Mouse (Mus musculus) heart, embryonic 16.5 days (tissue): ENCODE data around the gene Tmem39b. TPM values are rescaled to one million over a fixed set of nuclear protein-coding genes. Genes with fewer than 3 reads are reported as not detected.

ENCODE experiments used
- ATAC-seq: fragments of 200-750 bp; cut with Nextera tagmentation; replicated peaks from 2 replicates; pipeline ENCODE4 v1.8.0; 2017; ENCODE audit warnings: moderate number of reproducible peaks; ENCODE audit not compliant: insufficient read depth, low FRiP score; ENCODE audit errors: extremely low read depth
- H3K27ac ChIP-seq: fragments of 300-500 bp; sonication (generic); 2 replicates; pipeline ENCODE4 v1.5.1; 2014; ENCODE audit warnings: mild to moderate bottlenecking, low read length, control low read depth, moderate library complexity
- H3K27me3 ChIP-seq: fragments of 300-500 bp; sonication (generic); 2 replicates; pipeline ENCODE4 v1.6.1; 2014; ENCODE audit warnings: low read length, mixed read lengths; ENCODE audit not compliant: control insufficient read depth, insufficient read depth
- H3K36me3 ChIP-seq: fragments of 300-500 bp; sonication (generic); 2 replicates; pipeline ENCODE4 v1.6.1; 2014; ENCODE audit not compliant: control insufficient read depth, insufficient read depth
- H3K4me1 ChIP-seq: fragments of 300-500 bp; sonication (generic); 2 replicates; pipeline ENCODE4 v1.6.1; 2014; ENCODE audit warnings: low read length, mixed read lengths; ENCODE audit not compliant: control insufficient read depth, insufficient read depth
- H3K4me2 ChIP-seq: fragments of 300-500 bp; sonication (generic); 2 replicates; pipeline ENCODE4 v1.6.1; 2014; ENCODE audit warnings: low read depth, mild to moderate bottlenecking, control low read depth, low read length
- H3K4me3 ChIP-seq: fragments of 300-500 bp; sonication (generic); 2 replicates; pipeline ENCODE4 v1.5.1; 2014; ENCODE audit warnings: mild to moderate bottlenecking, control low read depth, low read length
- H3K9ac ChIP-seq: fragments of 300-500 bp; sonication (generic); 2 replicates; pipeline ENCODE4 v1.6.1; 2014; ENCODE audit warnings: low read length, control low read depth
- H3K9me3 ChIP-seq: fragments of 300-500 bp; sonication (generic); replicated peaks from 2 replicates; pipeline ENCODE4 v1.6.1; 2016; ENCODE audit warnings: low read length; ENCODE audit not compliant: control insufficient read depth
- WGBS: fragments of 180-500 bp; shearing (Covaris S2); extraction: QIAGEN DNeasy Blood & Tissue Kit; methylation state at CpG from one replicate; pipeline ENCODE4 v1.1.7; 2014; 5-methylcytosine and 5-hydroxymethylcytosine counted together
- polyA plus RNA-seq: library from polyadenylated mRNA; unstranded; fragments of >200 nt; fragmentation: Nextera tagmentation; extraction: Ambion mirVana; gene quantifications from 2 replicates; pipeline ENCODE4 v1.2.1, GENCODE M21; 2015

Tmem39b gene
- polyA plus RNA-seq, 1 experiment from 2014 or later, result 6.6 TPM

DNA sequence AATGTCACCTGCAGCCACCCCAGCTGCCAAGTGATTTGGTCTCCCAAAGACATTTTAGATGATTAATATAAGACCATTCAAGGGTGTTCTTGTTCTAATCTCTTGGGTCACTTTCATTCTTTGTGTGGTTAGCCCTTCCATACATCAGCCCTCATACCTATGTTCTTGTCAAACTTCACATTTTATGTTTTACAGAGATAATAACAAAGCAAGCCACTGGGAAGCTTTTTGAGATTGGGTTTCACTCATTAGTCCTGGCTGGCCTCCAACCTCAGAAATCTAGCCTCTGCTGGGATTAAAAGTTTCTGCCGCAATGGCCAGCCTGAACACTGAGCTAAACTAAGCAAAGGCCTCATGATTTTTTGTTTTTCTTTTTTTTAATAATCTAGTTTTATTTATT is 3.6 kb upstream of the Tmem39b start:
- H3K27ac ChIP-seq, result no peak overlapping the region
- WGBS, result 69% methylated on average over 1 of the region's 1 CpGs
- H3K4me2 ChIP-seq, result no peak overlapping the region
- H3K4me1 ChIP-seq, result peaks cover 34% of the 10 kb centered on the region
- H3K36me3 ChIP-seq, result peaks cover 11% of the 10 kb centered on the region
- H3K9ac ChIP-seq, result no peak overlapping the region
- no peaks in the 10 kb centered on the region for H3K9me3 ChIP-seq
- ATAC-seq, result no peak
- no peak overlapping the region for H3K4me3 ChIP-seq
- no peaks in the 10 kb centered on the region for H3K27me3 ChIP-seq

DNA sequence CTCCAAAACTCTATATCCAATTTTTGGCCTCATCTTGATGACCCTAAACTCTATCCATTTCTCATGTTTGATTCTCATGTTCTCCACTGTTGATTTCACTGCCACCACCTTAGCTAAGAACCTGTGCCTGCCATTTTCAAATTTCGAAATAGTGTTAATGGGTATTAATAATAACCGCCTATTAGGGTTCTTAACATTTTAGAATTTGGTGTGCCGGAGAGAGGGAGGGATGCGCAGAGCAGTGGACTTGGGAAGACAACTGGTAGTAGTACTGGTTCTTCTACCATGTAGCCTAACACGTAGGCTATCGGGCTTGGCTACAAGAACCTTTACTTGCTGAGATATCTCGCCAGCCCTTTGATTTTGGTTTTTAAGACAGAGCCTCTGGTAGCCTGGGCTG is 553 bp upstream of the Tmem39b start:
- H3K27ac ChIP-seq, result peak overlapping the region; percentile 76
- H3K27me3 ChIP-seq, result no peaks in the 10 kb centered on the region
- H3K9ac ChIP-seq, result peak overlapping the region; percentile 86
- ATAC-seq, result no peak
- peaks cover 12% of the 10 kb centered on the region for H3K36me3 ChIP-seq
- peaks cover 24% of the 10 kb centered on the region for H3K4me1 ChIP-seq
- H3K4me3 ChIP-seq, result peak overlapping the region; percentile 91
- no peaks in the 10 kb centered on the region for H3K9me3 ChIP-seq
- peak overlapping the region; percentile 90 for H3K4me2 ChIP-seq
- 82% methylated on average over 7 of the region's 7 CpGs for WGBS

DNA sequence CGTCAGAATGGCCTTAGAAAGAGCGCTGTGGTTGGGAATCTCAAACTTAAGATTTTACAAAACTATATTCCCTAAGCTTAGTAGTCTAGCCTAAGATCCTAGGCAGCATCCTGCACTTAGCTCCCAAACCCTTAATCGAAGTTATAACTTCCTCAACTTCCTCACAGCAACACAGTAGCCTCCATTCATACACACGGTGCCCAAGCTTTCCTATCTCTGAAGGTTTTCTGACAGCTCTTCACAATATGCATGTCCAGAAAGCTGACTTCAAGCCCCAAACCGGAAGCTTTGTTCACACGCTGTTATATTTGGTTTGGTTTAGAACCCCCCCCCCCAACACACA is 852 bp downstream of the Tmem39b start:
- peaks cover 15% of the 10 kb centered on the region for H3K4me1 ChIP-seq
- no peaks in the 10 kb centered on the region for H3K9me3 ChIP-seq
- H3K27me3 ChIP-seq, result no peaks in the 10 kb centered on the region
- H3K9ac ChIP-seq, result peak overlapping the region; percentile 86
- no peak for ATAC-seq
- peaks cover 16% of the 10 kb centered on the region for H3K36me3 ChIP-seq
- 17% methylated on average over 6 of the region's 6 CpGs for WGBS
- H3K27ac ChIP-seq, result 0 out of 2 replicates have a peak overlapping the region, but pooled peaks have one; percentile 7
- peak overlapping the region; percentile 84 for H3K4me2 ChIP-seq
- peak overlapping the region; percentile 91 for H3K4me3 ChIP-seq

DNA sequence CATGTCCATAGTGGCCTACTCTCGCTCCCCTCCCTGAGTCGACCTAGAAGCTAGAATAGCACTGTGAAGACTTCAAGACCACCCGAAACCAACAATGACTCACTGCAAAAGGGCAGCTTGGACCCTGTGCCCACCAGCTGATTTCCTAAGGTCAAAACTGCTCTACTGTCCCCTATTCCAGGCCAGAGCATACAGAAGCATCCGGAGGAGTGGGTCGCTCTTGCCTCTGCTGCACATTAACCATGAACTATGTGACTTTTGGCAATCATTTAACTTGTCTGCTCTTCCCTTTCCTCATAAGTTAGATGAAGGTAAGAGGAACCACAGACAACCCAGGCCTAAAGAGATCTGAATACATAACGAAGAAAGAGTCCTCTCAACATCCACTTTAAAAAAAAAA is 12.1 kb downstream of the Tmem39b start:
- Histone ChIP-seq H3K27me3 (no peaks in the 10 kb centered on the region), H3K36me3 (peaks cover 46% of the 10 kb centered on the region), H3K27ac (no peak overlapping the region), H3K9ac (no peak overlapping the region), H3K4me3 (no peak overlapping the region), H3K9me3 (no peaks in the 10 kb centered on the region), H3K4me1 (no peaks in the 10 kb centered on the region), H3K4me2 (no peak overlapping the region)
- no peak for ATAC-seq
- WGBS, result 92% methylated on average over 6 of the region's 6 CpGs

DNA sequence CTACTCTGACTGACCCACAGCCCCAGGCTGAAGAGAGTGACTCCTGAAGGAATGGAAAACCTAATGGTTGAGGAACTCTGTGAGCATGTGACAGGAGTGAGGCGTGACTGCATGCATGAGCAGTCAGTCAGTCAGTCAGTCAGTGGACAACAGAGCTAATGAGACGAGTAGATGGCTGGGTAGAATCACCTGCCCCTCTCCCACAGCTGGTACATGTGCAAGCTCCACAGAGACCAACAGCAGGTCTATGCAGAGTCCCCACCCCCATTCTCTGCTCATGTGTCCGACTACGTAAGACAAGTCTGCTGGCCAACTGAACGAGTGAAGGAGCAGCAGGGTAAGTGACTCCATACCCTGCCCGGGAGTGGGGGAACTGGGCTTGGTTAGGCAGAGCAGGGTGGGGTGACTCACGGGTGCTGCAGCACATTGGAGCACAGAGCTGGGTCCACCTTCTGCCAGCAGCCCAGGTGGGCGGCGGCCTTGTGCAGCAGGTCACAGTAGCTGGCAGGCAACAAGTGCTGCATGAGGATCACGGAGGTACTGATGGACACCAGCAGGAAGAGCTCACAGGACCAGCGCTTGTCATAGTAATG is 12.6 kb downstream of the Tmem39b start:
- Histone ChIP-seq H3K4me2 (no peak overlapping the region), H3K4me1 (no peaks in the 10 kb centered on the region), H3K4me3 (no peak overlapping the region), H3K27me3 (no peaks in the 10 kb centered on the region), H3K9ac (no peak overlapping the region), H3K36me3 (peaks cover 50% of the 10 kb centered on the region), H3K9me3 (no peaks in the 10 kb centered on the region), H3K27ac (no peak overlapping the region)
- no peak for ATAC-seq
- WGBS, result 86% methylated on average over 11 of the region's 11 CpGs

DNA sequence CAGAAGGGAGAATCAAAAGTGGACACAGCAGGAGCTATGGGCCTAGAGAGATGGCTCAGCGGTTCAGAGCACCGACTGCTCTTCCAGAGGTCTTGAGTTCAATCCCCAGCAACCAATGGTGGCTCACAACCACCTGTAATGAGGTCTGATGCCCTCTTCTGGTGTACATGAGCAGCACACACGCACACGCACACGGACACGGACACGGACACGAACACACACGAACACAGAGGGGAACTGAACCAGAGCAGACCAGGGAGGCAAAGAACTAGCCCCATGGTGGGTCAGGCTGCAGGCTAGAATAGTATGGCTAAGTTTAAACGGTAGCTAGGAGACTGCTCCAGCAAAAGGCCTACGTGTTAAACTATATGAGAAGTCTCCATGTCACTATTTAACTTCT is 14.8 kb downstream of the Tmem39b start:
- H3K4me2 ChIP-seq, result no peak overlapping the region
- no peaks in the 10 kb centered on the region for H3K27me3 ChIP-seq
- no peaks in the 10 kb centered on the region for H3K9me3 ChIP-seq
- no peak overlapping the region for H3K9ac ChIP-seq
- WGBS, result 93% methylated on average over 11 of the region's 11 CpGs
- H3K4me1 ChIP-seq, result no peaks in the 10 kb centered on the region
- no peak overlapping the region for H3K4me3 ChIP-seq
- H3K27ac ChIP-seq, result no peak overlapping the region
- H3K36me3 ChIP-seq, result peaks cover 47% of the 10 kb centered on the region
- ATAC-seq, result no peak

DNA sequence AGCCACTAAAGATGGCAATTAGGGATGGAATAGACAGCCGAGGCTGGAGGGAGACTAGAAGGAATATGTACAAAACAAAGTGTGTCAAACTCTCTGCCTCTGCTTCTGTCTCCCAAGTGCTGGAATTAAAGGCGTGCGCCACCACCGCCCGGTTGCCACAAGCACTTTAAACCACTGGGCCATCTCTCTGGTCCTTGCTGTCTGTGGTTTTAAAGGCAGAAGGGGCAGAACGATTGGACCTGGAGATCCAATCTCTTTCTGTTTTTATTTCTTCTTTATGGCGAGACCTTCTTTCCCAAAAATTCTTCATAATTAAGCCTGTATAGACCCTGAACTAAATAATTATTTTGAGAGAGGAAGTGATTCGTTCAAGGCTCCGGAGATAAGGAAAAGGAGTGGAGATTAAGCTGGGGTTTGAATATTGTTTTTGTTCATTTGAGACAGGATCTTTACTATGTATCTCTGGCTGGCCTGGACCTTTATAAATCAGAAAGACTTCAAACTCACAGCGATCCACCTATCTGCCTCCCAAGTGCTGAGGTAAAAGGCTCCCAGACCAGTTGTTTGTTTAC is 23.7 kb downstream of the Tmem39b start:
- peaks cover 8% of the 10 kb centered on the region; the same call in 1 of the 2 replicates for H3K36me3 ChIP-seq
- no peak for ATAC-seq
- H3K4me3 ChIP-seq, result peak overlapping the region; percentile 96
- H3K9me3 ChIP-seq, result no peaks in the 10 kb centered on the region
- no peaks in the 10 kb centered on the region for H3K27me3 ChIP-seq
- H3K9ac ChIP-seq, result peak overlapping the region; percentile 99
- 5% methylated on average over 10 of the region's 10 CpGs for WGBS
- peak overlapping the region; percentile 83 for H3K4me2 ChIP-seq
- H3K4me1 ChIP-seq, result peaks cover 10% of the 10 kb centered on the region
- H3K27ac ChIP-seq, result peak overlapping the region; percentile 92

DNA sequence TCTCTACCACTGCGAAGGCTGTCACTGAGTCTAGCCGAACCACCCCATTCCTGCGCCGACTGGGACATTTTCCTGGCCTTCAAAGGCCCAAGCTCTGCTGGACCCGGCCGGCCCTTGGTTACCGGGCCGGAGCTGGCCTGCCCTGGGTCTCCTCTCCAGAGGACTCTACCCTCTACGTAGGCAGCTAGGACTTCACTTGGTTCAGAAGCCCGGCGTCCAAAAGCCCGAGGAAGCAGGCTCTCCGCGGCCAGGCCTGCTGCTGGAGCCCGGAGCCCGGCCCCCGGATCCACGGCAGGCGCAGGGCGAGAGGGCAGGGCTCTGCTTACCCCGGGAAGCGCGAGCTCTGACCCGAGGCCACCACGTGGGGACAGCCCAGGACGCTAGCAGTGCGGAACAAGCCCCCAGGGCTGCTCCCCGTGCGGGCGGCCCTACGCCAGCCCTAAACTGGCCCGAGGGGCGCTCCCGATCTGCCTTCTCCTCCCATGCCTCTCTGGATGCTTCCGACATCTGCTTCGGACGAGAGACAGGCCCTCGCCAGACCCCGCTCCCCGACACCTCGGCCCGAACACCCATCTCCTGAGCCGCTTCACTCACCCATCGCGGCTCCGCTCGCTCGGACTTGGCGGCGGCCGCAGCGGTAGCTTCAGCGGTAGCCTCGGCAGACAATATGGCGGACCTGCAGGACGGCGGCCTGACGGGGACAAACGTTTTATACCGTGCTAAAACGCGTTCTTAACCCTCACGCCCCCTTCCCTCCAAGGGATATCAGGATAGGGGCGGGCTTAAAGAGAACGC is 24.4 kb downstream of the Tmem39b start, which contains the start of gene Kpna6:
Gene Kpna6 (minus strand): TSS at position 685 of the 795 bp plus-strand sequence.
- H3K27me3 ChIP-seq, result no peaks in the 10 kb centered on the region
- H3K9ac ChIP-seq, result peak within 1 kb of the TSS; percentile 99
- peak within 1 kb of the TSS; percentile 92 for H3K27ac ChIP-seq
- H3K36me3 ChIP-seq, result peaks cover 9% of the 10 kb centered on the region; the same call in 1 of the 2 replicates
- peak within 1 kb of the TSS; percentile 96 for H3K4me3 ChIP-seq
- H3K9me3 ChIP-seq, result no peaks in the 10 kb centered on the region
- ATAC-seq, result peak; percentile 91
- under 1% methylated on average over 59 of the region's 65 CpGs for WGBS
- H3K4me2 ChIP-seq, result peak within 1 kb of the TSS; percentile 83
- peaks cover 10% of the 10 kb centered on the region for H3K4me1 ChIP-seq
